Mouse (Mus musculus): ENCODE measurements around the gene Olfr1443. TPM values are rescaled to one million over a fixed set of nuclear protein-coding genes. Genes with fewer than 3 reads are reported as not detected.

Gene Olfr1443
- polyA plus RNA-seq, 1 experiment: not detected

DNA sequence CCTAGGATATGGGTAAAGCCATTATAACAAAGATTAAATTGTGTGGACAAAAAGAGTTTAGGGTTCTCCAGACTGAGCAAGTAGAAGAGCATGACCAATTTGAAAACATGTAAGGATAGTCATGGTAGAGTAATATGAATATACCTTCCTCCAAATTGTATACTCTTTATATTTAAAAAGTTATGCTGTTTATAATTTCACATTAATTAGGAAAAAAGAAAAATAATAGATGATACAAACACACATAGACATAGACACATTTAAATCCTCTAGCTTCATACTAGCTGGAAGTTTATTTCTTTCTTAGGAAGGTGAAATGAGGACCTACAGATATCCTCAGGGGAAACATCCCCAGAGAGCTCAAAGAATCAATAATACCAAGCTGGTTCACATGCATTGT lies 7.8 kb upstream of the Olfr1443 start, which contains the start of gene Olfr1442:
TSS of gene Olfr1442 (plus strand) at position 301 of the 400 bp plus-strand sequence.
- H3K4me1 ChIP-seq (ENCODE audit: control insufficient read depth, insufficient read depth, low read length): no peaks in the 10 kb centered on the region
- no peak within 1 kb of the TSS for H3K27ac ChIP-seq (ENCODE audit: control insufficient read depth, insufficient read depth, low read depth, low read length, poor library complexity)
- H3K4me3 ChIP-seq (replicated peaks; ENCODE audit: control insufficient read depth, low read depth, low read length): no peak within 1 kb of the TSS
- TF ChIP-seq POLR2A (IDR thresholded peaks at IDR 0.05; ENCODE audit: borderline replicate concordance, control insufficient read depth, low read depth, low read length): no peak
- TF ChIP-seq CTCF (IDR thresholded peaks at IDR 0.05; ENCODE audit: control insufficient read depth, insufficient read depth, low read length): no peak

DNA sequence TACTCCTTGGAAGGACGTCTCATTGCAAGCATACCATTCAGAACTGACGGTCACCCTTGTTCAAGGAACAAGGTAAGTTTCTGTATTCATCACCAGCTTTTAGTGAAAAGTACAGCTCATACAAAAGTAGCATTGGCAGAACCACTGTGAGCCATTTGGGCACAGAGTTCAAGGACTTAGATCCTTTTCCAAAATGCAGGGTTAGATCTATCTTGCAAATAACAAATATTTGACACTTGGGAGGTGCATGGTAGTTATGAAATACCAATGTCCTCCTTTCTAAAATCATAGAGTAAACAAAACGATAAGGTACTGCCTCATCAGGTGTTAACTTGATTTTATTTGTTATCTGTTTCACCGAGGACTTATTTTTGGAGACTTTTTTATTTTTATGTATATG lies 6.9 kb upstream of the Olfr1443 start:
- Histone ChIP-seq H3K27ac (ENCODE audit: control insufficient read depth, insufficient read depth, low read depth, low read length, poor library complexity) (no peak overlapping the region), H3K4me3 (replicated peaks; ENCODE audit: control insufficient read depth, low read depth, low read length) (no peak overlapping the region), H3K4me1 (ENCODE audit: control insufficient read depth, insufficient read depth, low read length) (no peaks in the 10 kb centered on the region)
- TF ChIP-seq POLR2A (IDR thresholded peaks at IDR 0.05; ENCODE audit: borderline replicate concordance, control insufficient read depth, low read depth, low read length) (no peak), CTCF (IDR thresholded peaks at IDR 0.05; ENCODE audit: control insufficient read depth, insufficient read depth, low read length) (no peak)
- 73% methylated on average over 4 of the region's 4 CpGs for WGBS

DNA sequence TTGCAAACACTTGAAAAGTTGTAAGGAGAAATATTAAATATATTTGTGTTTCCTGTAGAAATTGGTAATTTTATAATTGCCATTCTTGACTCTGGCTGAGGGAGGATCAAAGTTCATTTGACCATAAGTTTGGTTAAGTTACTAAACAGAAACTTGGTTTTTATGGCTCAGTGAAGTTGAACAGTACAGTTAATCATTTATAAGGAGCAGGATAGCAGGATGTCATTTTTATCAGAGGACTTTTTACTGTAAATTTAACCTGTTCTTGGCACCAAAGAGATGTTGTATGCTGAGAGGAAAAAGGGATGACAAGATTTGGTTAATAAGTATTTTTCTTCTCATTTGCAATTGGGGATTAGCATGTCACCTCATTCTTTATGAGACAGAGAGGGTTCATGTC lies 6.7 kb downstream of the Olfr1443 start:
- TF ChIP-seq POLR2A (IDR thresholded peaks at IDR 0.05; ENCODE audit: borderline replicate concordance, control insufficient read depth, low read depth, low read length) (no peak), CTCF (IDR thresholded peaks at IDR 0.05; ENCODE audit: control insufficient read depth, insufficient read depth, low read length) (no peak)
- H3K4me1 ChIP-seq (ENCODE audit: control insufficient read depth, insufficient read depth, low read length): no peaks in the 10 kb centered on the region
- no peak overlapping the region for H3K27ac ChIP-seq (ENCODE audit: control insufficient read depth, insufficient read depth, low read depth, low read length, poor library complexity)
- no peak overlapping the region for H3K4me3 ChIP-seq (replicated peaks; ENCODE audit: control insufficient read depth, low read depth, low read length)

DNA sequence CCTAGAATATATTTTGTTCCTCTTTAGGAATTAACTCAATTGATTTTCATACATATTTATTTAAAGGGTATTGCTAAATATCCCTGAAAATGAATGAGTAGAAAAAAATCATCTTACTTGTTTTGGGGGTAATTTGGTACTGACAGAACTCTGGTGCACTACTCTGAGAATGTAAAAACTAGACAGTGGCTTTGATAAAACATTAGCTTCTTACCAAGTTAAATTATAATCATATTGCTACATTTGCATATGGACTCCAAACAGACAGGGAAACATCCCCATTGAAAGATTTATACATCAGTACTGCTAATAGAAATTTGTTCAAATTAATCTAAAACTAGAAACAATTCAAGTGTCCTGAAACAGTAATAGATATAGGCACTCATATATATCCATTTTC lies 7.3 kb downstream of the Olfr1443 start:
- H3K4me1 ChIP-seq (ENCODE audit: control insufficient read depth, insufficient read depth, low read length): no peaks in the 10 kb centered on the region
- no peak overlapping the region for H3K4me3 ChIP-seq (replicated peaks; ENCODE audit: control insufficient read depth, low read depth, low read length)
- H3K27ac ChIP-seq (ENCODE audit: control insufficient read depth, insufficient read depth, low read depth, low read length, poor library complexity): no peak overlapping the region
- TF ChIP-seq CTCF (IDR thresholded peaks at IDR 0.05; ENCODE audit: control insufficient read depth, insufficient read depth, low read length) (no peak), POLR2A (IDR thresholded peaks at IDR 0.05; ENCODE audit: borderline replicate concordance, control insufficient read depth, low read depth, low read length) (no peak)

GRCm38 (mm10) chr19:12695590-12695989 lies 17.7 kb downstream of the Olfr1443 start, which contains the start of gene Keg1:
Gene Keg1 (plus strand): TSS chr19:12695786.
- no peak for TF ChIP-seq POLR2A (IDR thresholded peaks at IDR 0.05; ENCODE audit: borderline replicate concordance, control insufficient read depth, low read depth, low read length)
- no peak for TF ChIP-seq CTCF (IDR thresholded peaks at IDR 0.05; ENCODE audit: control insufficient read depth, insufficient read depth, low read length)
- no peaks in the 10 kb centered on the region for H3K4me1 ChIP-seq (ENCODE audit: control insufficient read depth, insufficient read depth, low read length)
- H3K27ac ChIP-seq (ENCODE audit: control insufficient read depth, insufficient read depth, low read depth, low read length, poor library complexity): no peak within 1 kb of the TSS
- 65% methylated on average over 3 of the region's 3 CpGs for WGBS
- no peak within 1 kb of the TSS for H3K4me3 ChIP-seq (replicated peaks; ENCODE audit: control insufficient read depth, low read depth, low read length)

- Histone ChIP-seq H3K27ac (ENCODE audit: control insufficient read depth, insufficient read depth, low read depth, low read length, poor library complexity) (no peak overlapping the region), H3K4me1 (ENCODE audit: control insufficient read depth, insufficient read depth, low read length) (no peaks in the 10 kb centered on the region), H3K4me3 (replicated peaks; ENCODE audit: control insufficient read depth, low read depth, low read length) (no peak overlapping the region)
- TF ChIP-seq CTCF (IDR thresholded peaks at IDR 0.05; ENCODE audit: control insufficient read depth, insufficient read depth, low read length): no peak
- no peak for TF ChIP-seq POLR2A (IDR thresholded peaks at IDR 0.05; ENCODE audit: borderline replicate concordance, control insufficient read depth, low read depth, low read length)
Observed at GRCm38 (mm10) chr19:12696221-12696620, 18.3 kb downstream of the Olfr1443 start.

GRCm38 (mm10) chr19:12708458-12708857 lies 30.5 kb downstream of the Olfr1443 start:
- WGBS: 61% methylated on average over 2 of the region's 2 CpGs
- Histone ChIP-seq H3K4me3 (replicated peaks; ENCODE audit: control insufficient read depth, low read depth, low read length) (no peak overlapping the region), H3K4me1 (ENCODE audit: control insufficient read depth, insufficient read depth, low read length) (no peaks in the 10 kb centered on the region), H3K27ac (ENCODE audit: control insufficient read depth, insufficient read depth, low read depth, low read length, poor library complexity) (no peak overlapping the region)
- TF ChIP-seq POLR2A (IDR thresholded peaks at IDR 0.05; ENCODE audit: borderline replicate concordance, control insufficient read depth, low read depth, low read length) (no peak), CTCF (IDR thresholded peaks at IDR 0.05; ENCODE audit: control insufficient read depth, insufficient read depth, low read length) (no peak)

GRCm38 (mm10) chr19:12708986-12709385 lies 31.1 kb downstream of the Olfr1443 start:
- H3K4me1 ChIP-seq (ENCODE audit: control insufficient read depth, insufficient read depth, low read length): no peaks in the 10 kb centered on the region
- H3K4me3 ChIP-seq (replicated peaks; ENCODE audit: control insufficient read depth, low read depth, low read length): no peak overlapping the region
- H3K27ac ChIP-seq (ENCODE audit: control insufficient read depth, insufficient read depth, low read depth, low read length, poor library complexity): no peak overlapping the region
- no peak for TF ChIP-seq POLR2A (IDR thresholded peaks at IDR 0.05; ENCODE audit: borderline replicate concordance, control insufficient read depth, low read depth, low read length)
- TF ChIP-seq CTCF (IDR thresholded peaks at IDR 0.05; ENCODE audit: control insufficient read depth, insufficient read depth, low read length): no peak

DNA sequence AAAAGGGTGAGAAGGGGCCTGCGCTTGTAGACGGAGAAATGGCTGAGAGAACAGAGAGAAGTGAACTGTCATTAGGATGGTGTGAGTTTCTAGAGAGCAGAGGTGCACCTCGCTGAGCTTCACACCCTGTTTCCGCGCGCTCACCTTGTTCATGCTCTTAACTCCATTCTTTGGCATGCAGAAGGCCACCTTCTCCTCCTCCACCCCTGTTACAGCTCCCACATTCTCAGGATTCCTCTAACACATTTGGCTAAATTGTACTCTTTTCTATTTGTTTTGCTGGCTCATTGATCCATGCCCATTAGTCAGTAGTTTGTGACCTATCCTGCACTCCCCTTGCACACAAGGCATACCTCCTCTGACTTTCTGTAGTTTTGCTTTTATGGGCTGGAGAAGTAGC lies 41.3 kb downstream of the Olfr1443 start:
- no peaks in the 10 kb centered on the region for H3K4me1 ChIP-seq (ENCODE audit: control insufficient read depth, insufficient read depth, low read length)
- no peak overlapping the region for H3K27ac ChIP-seq (ENCODE audit: control insufficient read depth, insufficient read depth, low read depth, low read length, poor library complexity)
- WGBS: 80% methylated on average over 6 of the region's 6 CpGs
- no peak for TF ChIP-seq POLR2A (IDR thresholded peaks at IDR 0.05; ENCODE audit: borderline replicate concordance, control insufficient read depth, low read depth, low read length)
- TF ChIP-seq CTCF (IDR thresholded peaks at IDR 0.05; ENCODE audit: control insufficient read depth, insufficient read depth, low read length): no peak
- H3K4me3 ChIP-seq (replicated peaks; ENCODE audit: control insufficient read depth, low read depth, low read length): no peak overlapping the region

All from bone marrow, adult 2 months (tissue).